Mouse (Mus musculus): ENCODE data around the gene Epor.

Gene Epor

GRCm38 (mm10) chr9:21937711-21938175, 25.6 kb downstream of the Epor start:
- in situ Hi-C loops (cut with MseI, MboI), result no loop called here

- in situ Hi-C loops (cut with MseI, MboI), result no loop called here
These were observed 26.4 kb downstream of the Epor start, which contains the start of gene Plppr2 for GRCm38 (mm10) chr9:21936692-21937570. Gene Plppr2, plus strand, starts transcription at chr9:21937033.

- in situ Hi-C loops (cut with MseI, MboI), result no loop called here
These were observed 27.7 kb downstream of the Epor start for GRCm38 (mm10) chr9:21935466-21936131.

- in situ Hi-C loops (cut with MseI, MboI), result no loop called here
These were observed 29.3 kb downstream of the Epor start for GRCm38 (mm10) chr9:21934021-21934420.

GRCm38 (mm10) chr9:21932445-21933137, 30.7 kb downstream of the Epor start:
- in situ Hi-C loops (cut with MseI, MboI), result no loop called here

- in situ Hi-C loops (cut with MseI, MboI), result no loop called here
These were observed 31.3 kb downstream of the Epor start for GRCm38 (mm10) chr9:21932006-21932405.

GRCm38 (mm10) chr9:21929208-21929607, 34.1 kb downstream of the Epor start:
- in situ Hi-C loops (cut with MseI, MboI), result no loop called here

GRCm38 (mm10) chr9:21927208-21927753, 36.0 kb downstream of the Epor start, which contains the start of the genes Ccdc159 and Tmem205:
Gene Ccdc159, plus strand, starts transcription at chr9:21927471.
Gene Tmem205, minus strand, starts transcription at chr9:21927556.
- in situ Hi-C loops (cut with MseI, MboI), result no loop called here

- in situ Hi-C loops (cut with MseI, MboI), result no loop called here
These were observed 36.5 kb downstream of the Epor start for GRCm38 (mm10) chr9:21926784-21927183.

GRCm38 (mm10) chr9:21926155-21926554, 37.2 kb downstream of the Epor start:
- in situ Hi-C loops (cut with MseI, MboI), result no loop called here

- in situ Hi-C loops (cut with MseI, MboI), result no loop called here
These were observed 37.8 kb downstream of the Epor start for GRCm38 (mm10) chr9:21925506-21925905.

GRCm38 (mm10) chr9:21925034-21925433, 38.3 kb downstream of the Epor start:
- in situ Hi-C loops (cut with MseI, MboI), result no loop called here

GRCm38 (mm10) chr9:21924099-21924493, 39.2 kb downstream of the Epor start:
- in situ Hi-C loops (cut with MseI, MboI), result no loop called here

- in situ Hi-C loops (cut with MseI, MboI), result no loop called here
These were observed 39.7 kb downstream of the Epor start for GRCm38 (mm10) chr9:21923490-21924098.

- in situ Hi-C loops (cut with MseI, MboI), result no loop called here
These were observed 40.3 kb downstream of the Epor start for GRCm38 (mm10) chr9:21923036-21923435.

GRCm38 (mm10) chr9:21918692-21919384, 44.5 kb downstream of the Epor start:
- in situ Hi-C loops (cut with MseI, MboI), result no loop called here

GRCm38 (mm10) chr9:21918035-21918592, 45.2 kb downstream of the Epor start, which contains the start of gene Rab3d:
Gene Rab3d, minus strand, starts transcription at chr9:21918192.
- in situ Hi-C loops (cut with MseI, MboI), result no loop called here

- in situ Hi-C loops (cut with MseI, MboI), result no loop called here
These were observed 45.7 kb downstream of the Epor start for GRCm38 (mm10) chr9:21917493-21918034.

- in situ Hi-C loops (cut with MseI, MboI), result no loop called here
These were observed 46.3 kb downstream of the Epor start for GRCm38 (mm10) chr9:21916851-21917492.
